Mouse (Mus musculus) stomach, postnatal 0 days (tissue): Measurements from ENCODE around the gene Ocel1. TPM values are rescaled to one million over a fixed set of nuclear protein-coding genes. Genes with fewer than 3 reads are reported as not detected.

Source experiments
- ATAC-seq: fragments of 200-750 bp; cut with Nextera tagmentation; 2 replicates; pipeline ENCODE4 v1.8.0; 2017; ENCODE audit not compliant: low FRiP score, low TSS enrichment
- DNase-seq: peaks from one replicate; pipeline ENCODE4 v3.0.0-alpha.2; 2016; ENCODE audit warnings: low spot score
- H3K27ac ChIP-seq: fragments of 300-500 bp; sonication (generic); replicated peaks from 2 replicates; pipeline ENCODE4 v1.5.1; 2014; ENCODE audit warnings: mild to moderate bottlenecking, control low read depth
- H3K27me3 ChIP-seq: fragments of 300-500 bp; sonication (generic); 2 replicates; pipeline ENCODE4 v1.6.1; 2014; ENCODE audit warnings: low read length; ENCODE audit not compliant: control insufficient read depth, insufficient read depth
- H3K36me3 ChIP-seq: fragments of 300-500 bp; sonication (generic); 2 replicates; pipeline ENCODE4 v1.6.1; 2014; ENCODE audit warnings: low read length, mixed read lengths; ENCODE audit not compliant: control insufficient read depth, insufficient read depth
- H3K4me1 ChIP-seq: fragments of 300-500 bp; sonication (generic); replicated peaks from 2 replicates; pipeline ENCODE4 v1.6.1; 2014; ENCODE audit warnings: antibody characterized with exemption; ENCODE audit not compliant: control insufficient read depth, insufficient read depth
- H3K4me2 ChIP-seq: fragments of 300-500 bp; sonication (generic); replicated peaks from 2 replicates; pipeline ENCODE4 v1.6.1; 2014; ENCODE audit warnings: low read depth, mild to moderate bottlenecking, control low read depth, moderate library complexity
- H3K4me3 ChIP-seq: fragments of 300-500 bp; sonication (generic); 2 replicates; pipeline ENCODE4 v1.5.1; 2014; ENCODE audit warnings: low read depth, low read length, control low read depth
- H3K9ac ChIP-seq: fragments of 300-500 bp; sonication (generic); 2 replicates; pipeline ENCODE4 v1.6.1; 2014; ENCODE audit warnings: mild to moderate bottlenecking, low read length, control low read depth, mixed read lengths
- H3K9me3 ChIP-seq: fragments of 300-500 bp; sonication (generic); 2 replicates; pipeline ENCODE4 v1.6.1; 2016; ENCODE audit warnings: low read length; ENCODE audit not compliant: control insufficient read depth
- CTCF ChIP-seq: IDR thresholded peaks from 2 replicates; pipeline ENCODE4 v1.5.1; 2016; ENCODE audit warnings: antibody characterized with exemption, low read depth, mild to moderate bottlenecking, moderate library complexity
- EP300 ChIP-seq: optimal IDR thresholded peaks from 2 replicates; pipeline ENCODE3; 2016; ENCODE audit warnings: antibody characterized with exemption
- WGBS: fragments of 180-500 bp; shearing (Covaris S2); extraction: QIAGEN DNeasy Blood & Tissue Kit; methylation state at CpG from one replicate; pipeline ENCODE4 v1.1.7; 2014; 5-methylcytosine and 5-hydroxymethylcytosine counted together
- polyA plus RNA-seq: library from polyadenylated mRNA; unstranded; fragments of >200 nt; fragmentation: Nextera tagmentation; extraction: Ambion mirVana; gene quantifications from 2 replicates; pipeline ENCODE4 v1.2.1, GENCODE M21; 2015

Ocel1 gene
- polyA plus RNA-seq, 1 experiment from 2014 or later: 8.2 TPM

DNA sequence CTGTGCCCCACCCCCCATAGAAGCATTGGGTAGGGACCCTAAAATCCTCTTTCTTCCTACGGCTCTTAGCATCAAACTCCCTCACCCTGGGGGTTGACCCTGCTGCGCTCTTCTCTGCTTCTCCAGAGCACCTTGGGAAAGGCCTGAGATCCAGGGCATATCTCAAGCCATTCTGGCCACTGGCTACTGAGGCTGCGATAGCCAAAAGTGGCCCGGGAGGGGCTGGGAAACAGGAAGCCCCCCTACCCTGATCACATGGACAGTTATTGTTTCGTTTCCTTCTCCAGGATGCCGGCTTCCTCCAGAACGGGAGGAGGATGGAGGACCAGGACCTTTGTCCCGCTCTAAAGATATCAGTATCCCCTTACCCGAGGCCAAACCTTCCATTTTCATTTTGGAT, 24.5 kb downstream of the Ocel1 start, which contains the start of gene Ushbp1:
Gene Ushbp1, minus strand, starts transcription at position 174 of the 400 bp plus-strand sequence.
- ATAC-seq: no peak

DNA sequence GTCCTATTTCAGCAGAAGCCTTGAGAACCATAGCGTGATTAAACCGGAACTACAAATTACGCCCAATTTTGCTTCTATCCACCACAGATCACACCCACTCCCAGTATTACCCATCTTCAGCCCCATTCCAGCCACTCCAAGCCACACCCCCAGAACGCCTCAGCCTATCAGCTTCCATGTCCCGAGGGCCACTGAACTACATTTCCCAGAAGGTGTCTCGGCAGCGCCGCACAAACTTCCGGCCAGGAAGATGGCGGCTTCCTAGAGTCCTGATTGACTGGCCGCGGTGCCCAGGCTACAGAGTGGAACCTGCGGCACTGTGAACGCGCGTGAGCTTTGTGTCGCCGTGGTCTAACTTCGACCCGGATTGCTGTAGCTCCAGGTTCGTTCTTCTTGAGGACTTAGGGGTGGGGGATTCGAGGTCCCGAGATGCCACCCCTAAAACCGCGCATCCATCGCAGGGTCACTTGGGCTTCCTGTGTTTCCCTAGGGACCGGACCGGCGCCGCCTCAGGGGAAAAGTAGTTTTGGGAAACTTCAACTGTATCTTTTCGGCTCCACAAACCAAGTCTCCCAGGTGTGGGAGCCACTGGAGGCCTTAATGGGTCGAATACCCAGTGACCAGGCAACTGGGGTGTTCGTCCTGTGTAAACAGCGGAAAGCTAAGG, 25.7 kb downstream of the Ocel1 start, which contains the start of gene Babam1:
Gene Babam1, plus strand, starts transcription at position 223 of the 667 bp plus-strand sequence.
- no peaks in the 10 kb centered on the region for H3K27me3 ChIP-seq
- peak within 1 kb of the TSS; percentile 67 for H3K4me3 ChIP-seq
- H3K27ac ChIP-seq: peak within 1 kb of the TSS; percentile 45
- no peaks in the 10 kb centered on the region for H3K9me3 ChIP-seq
- peak within 1 kb of the TSS; percentile 70 for H3K9ac ChIP-seq
- under 1% methylated on average over 34 of the region's 34 CpGs for WGBS
- peaks cover 6% of the 10 kb centered on the region; the same call in 1 of the 2 replicates for H3K36me3 ChIP-seq
- H3K4me1 ChIP-seq: peaks cover 5% of the 10 kb centered on the region; the same call in 1 of the 2 replicates
- no peak for TF ChIP-seq EP300
- TF ChIP-seq CTCF: 0 out of 2 replicates have a peak, but pooled peaks have one; percentile 1
- DNase-seq: peak; percentile 90
- ATAC-seq: peak; percentile 97
- peak within 1 kb of the TSS; percentile 80 for H3K4me2 ChIP-seq

More for the DNA sequence above, 24.5 kb downstream of the Ocel1 start, which contains the start of gene Ushbp1:
- 80% methylated on average over 9 of the region's 9 CpGs for WGBS
- Histone ChIP-seq H3K9ac (no peak within 1 kb of the TSS; the same call in 1 of the 2 replicates), H3K36me3 (peaks cover 6% of the 10 kb centered on the region; the same call in 1 of the 2 replicates), H3K27ac (peak within 1 kb of the TSS; percentile 45), H3K4me1 (peaks cover 5% of the 10 kb centered on the region; the same call in 1 of the 2 replicates), H3K27me3 (no peaks in the 10 kb centered on the region), H3K9me3 (no peaks in the 10 kb centered on the region), H3K4me3 (peak within 1 kb of the TSS; percentile 67), H3K4me2 (peak within 1 kb of the TSS; percentile 42; the same call in 1 of the 2 replicates)
- DNase-seq: no peak
- TF ChIP-seq EP300: no peak
- TF ChIP-seq CTCF: no peak

DNA sequence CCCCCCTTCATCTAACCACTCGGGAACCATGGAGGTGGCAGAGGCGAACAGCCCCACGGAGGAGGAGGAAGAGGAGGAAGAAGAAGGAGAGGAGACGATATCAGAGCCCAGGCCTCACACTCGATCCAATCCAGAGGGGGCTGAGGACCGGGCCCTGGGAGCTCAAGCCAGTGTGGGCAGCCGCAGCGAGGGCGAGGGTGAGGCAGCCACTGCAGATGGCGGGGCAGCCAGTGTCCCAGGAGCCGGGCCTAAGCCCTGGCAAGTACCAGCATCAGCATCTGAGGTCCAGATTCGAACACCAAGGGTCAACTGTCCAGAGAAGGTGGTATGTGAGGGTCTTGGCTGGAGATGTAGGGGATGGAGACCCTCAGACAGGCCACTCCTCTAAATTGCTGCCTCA, 26.6 kb downstream of the Ocel1 start:
- peak overlapping the region; percentile 67 for H3K4me3 ChIP-seq
- peaks cover 5% of the 10 kb centered on the region; the same call in 1 of the 2 replicates for H3K4me1 ChIP-seq
- H3K27me3 ChIP-seq: no peaks in the 10 kb centered on the region
- 83% methylated on average over 12 of the region's 12 CpGs for WGBS
- H3K9me3 ChIP-seq: no peaks in the 10 kb centered on the region
- H3K27ac ChIP-seq: no peak overlapping the region
- DNase-seq: no peak
- TF ChIP-seq CTCF: no peak
- TF ChIP-seq EP300: no peak
- peaks cover 6% of the 10 kb centered on the region; the same call in 1 of the 2 replicates for H3K36me3 ChIP-seq
- ATAC-seq: no peak
- H3K4me2 ChIP-seq: peak overlapping the region; percentile 80
- H3K9ac ChIP-seq: no peak overlapping the region

DNA sequence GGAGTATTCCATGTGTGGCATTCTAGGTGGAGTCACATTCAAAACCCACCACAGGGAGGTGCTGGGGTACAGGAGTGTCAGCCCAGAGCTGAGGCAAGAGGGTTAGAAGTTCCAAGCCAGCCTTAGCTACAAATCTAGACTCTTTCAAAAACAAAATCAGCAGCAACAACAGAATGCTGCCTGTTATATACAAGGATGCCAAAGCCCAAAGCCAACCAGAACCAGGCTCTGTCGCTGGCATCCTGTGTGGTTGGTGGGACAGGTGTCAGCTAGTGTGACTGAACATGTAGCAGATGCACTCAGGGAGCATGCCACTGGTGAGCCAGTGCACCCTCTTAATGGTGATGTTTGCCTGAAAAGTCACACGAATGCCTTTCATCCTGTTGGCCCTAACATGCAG, 29.7 kb downstream of the Ocel1 start:
- DNase-seq (peak; percentile 6), ATAC-seq (no peak)
- Histone ChIP-seq H3K36me3 (peaks cover 6% of the 10 kb centered on the region; the same call in 1 of the 2 replicates), H3K4me3 (no peak overlapping the region), H3K4me1 (peaks cover 8% of the 10 kb centered on the region), H3K9ac (no peak overlapping the region), H3K9me3 (no peaks in the 10 kb centered on the region), H3K4me2 (no peak overlapping the region), H3K27me3 (no peaks in the 10 kb centered on the region), H3K27ac (no peak overlapping the region)
- 92% methylated on average over 2 of the region's 2 CpGs for WGBS
- TF ChIP-seq EP300 (no peak), CTCF (no peak)

DNA sequence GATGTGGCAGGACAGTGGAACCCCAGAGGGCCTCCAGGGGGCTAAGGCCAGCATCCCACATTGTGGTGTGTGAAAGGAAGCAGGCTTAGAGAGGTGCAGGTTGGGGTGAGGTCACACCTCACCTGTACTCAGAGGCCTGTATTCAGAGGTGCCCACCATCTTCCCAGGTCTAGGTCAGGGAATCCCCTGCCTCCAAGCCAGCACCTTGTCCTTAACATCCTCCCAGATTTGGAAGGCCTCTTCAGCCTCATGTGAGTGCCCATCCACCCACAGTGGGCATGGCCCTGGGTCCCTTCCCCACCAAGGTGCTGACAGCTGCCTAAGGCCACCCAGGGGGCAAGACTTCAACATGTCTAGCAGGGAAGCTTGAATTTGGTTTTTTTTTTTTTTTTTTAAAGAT, 30.4 kb downstream of the Ocel1 start:
- Histone ChIP-seq H3K9ac (no peak overlapping the region), H3K27ac (no peak overlapping the region), H3K9me3 (no peaks in the 10 kb centered on the region), H3K4me2 (no peak overlapping the region), H3K36me3 (peaks cover 6% of the 10 kb centered on the region; the same call in 1 of the 2 replicates), H3K4me3 (no peak overlapping the region), H3K27me3 (no peaks in the 10 kb centered on the region), H3K4me1 (peaks cover 12% of the 10 kb centered on the region)
- ATAC-seq (no peak), DNase-seq (peak; percentile 10)
- TF ChIP-seq CTCF (no peak), EP300 (no peak)

DNA sequence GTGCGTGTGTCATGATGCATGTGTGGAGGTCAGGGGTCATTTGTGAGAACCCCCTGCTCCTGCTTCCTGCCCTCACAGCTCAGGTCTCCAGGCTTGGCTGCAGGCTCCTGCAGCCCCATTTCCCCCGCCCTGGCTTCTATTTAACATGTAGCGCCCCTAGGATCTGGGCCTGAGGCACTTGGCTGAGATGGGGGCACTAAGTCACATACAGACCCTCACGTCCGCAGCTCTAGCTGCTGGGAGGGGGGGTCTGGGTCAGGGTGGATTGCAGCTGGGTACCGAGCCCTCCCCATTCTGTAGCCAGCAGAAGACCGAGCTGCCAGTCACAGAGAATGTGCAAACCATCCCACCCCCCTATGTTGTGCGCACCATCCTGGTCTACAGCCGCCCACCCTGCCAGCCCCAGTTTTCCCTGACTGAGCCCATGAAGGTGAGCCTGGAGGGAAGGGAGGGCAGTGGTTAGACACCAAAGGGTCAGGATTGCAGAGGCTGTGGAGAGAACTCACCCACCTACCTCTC, 31.4 kb downstream of the Ocel1 start:
- DNase-seq (no peak), ATAC-seq (no peak)
- H3K4me3 ChIP-seq: no peak overlapping the region
- TF ChIP-seq CTCF (no peak), EP300 (no peak)
- H3K4me1 ChIP-seq: peaks cover 13% of the 10 kb centered on the region
- H3K9ac ChIP-seq: no peak overlapping the region
- WGBS: 84% methylated on average over 9 of the region's 9 CpGs
- H3K27me3 ChIP-seq: no peaks in the 10 kb centered on the region
- no peak overlapping the region for H3K4me2 ChIP-seq
- H3K9me3 ChIP-seq: no peaks in the 10 kb centered on the region
- no peak overlapping the region for H3K27ac ChIP-seq
- H3K36me3 ChIP-seq: peaks cover 6% of the 10 kb centered on the region; the same call in 1 of the 2 replicates
